Mouse (Mus musculus) monocyte, adult 2 months (primary cell): ENCODE results near the gene Cd164.

ENCODE experiments used
- DNase-seq, 2 experiments: peaks; one replicate each; pipeline ENCODE4 v3.0.0; 2022; ENCODE audit warnings: low spot score in 2 of 2, low read depth in 1 of 2

Cd164 gene

DNA sequence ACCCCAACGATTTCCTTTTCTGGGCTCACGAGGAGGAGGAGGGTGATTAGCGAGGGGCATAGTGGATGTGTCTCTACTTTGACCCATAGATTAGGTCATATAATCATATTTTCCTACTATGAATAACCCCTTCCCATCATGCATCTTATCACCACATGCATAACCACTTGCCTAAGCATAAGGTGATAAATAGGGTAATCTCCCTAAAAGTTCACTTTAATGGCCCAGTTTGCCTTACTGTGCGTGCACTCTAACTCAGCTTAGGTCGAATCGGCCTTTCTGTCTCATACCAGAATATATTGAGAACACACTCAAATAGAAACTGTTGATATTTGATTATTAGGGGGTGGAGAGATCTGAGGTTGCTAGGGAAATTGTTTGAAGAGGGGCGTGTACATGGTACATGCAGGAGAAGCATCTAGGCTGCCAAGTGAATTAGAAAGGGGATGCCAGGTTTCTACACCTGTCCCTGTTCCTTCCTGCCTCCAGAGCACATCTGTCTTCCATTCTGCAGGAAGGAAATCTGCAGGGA, 26.1 kb downstream of the Cd164 start:
- DNase-seq, result no peak

GRCm38 (mm10) chr10:41546396-41547165, 27.4 kb downstream of the Cd164 start:
- DNase-seq, result no peak

GRCm38 (mm10) chr10:41550711-41551110, 31.5 kb downstream of the Cd164 start:
- no peak for DNase-seq

- no peak for DNase-seq
Measured at GRCm38 (mm10) chr10:41552319-41552718, 33.1 kb downstream of the Cd164 start.

DNA sequence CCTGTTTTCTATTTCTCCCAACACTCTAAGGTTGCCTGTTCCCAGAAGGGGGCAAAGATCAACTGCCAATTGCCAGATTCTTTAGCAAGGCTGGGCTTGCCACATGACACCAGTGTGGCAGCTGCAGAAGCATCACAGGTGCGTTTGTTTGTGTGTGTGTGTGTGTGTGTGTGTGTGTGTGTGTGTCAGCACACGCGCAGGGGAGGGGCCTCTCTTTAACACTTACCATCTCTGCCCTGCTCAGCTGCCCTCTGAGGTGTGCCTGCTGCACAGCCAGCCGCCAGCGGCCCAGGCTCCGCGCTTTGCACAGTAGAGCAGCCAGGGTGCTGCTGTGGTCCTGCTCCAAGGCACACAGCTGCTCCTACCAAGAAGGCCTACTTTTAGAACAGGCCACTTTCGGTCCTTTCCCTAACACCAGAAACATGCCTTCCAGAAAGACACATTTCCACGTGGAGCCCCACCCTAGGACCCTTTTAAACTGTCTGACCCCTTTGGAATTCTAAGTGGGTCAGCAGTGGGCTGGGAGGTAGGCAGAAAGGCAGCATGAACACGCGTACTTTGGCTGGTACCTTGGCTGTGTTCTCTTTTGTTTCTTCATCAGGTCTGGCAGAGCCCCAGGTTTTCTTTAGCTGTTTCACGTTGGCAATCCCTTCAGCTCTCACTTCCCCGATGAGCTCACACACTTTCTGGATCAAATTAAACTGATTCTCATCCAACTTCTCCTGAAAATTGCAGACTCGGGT, 33.8 kb downstream of the Cd164 start:
- no peak for DNase-seq

DNA sequence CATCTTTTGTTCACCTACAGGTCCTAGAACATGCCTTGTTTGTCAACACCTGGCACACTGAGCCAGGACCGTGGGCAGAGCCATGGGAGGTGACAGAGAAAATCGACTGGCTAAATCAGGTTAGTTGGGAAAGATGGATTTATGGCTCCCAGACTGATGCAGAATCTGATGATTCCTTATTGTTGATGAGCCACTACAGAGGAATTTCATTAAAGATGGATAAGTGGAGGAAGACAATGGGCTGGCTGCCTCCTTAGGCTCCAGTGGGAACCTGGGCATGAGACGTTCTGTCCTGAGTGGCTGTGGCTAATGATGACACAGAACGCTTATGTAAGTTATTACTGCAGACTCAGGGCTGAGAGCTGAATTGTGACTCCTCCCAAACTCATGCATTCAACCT, 34.5 kb downstream of the Cd164 start:
- no peak for DNase-seq

DNA sequence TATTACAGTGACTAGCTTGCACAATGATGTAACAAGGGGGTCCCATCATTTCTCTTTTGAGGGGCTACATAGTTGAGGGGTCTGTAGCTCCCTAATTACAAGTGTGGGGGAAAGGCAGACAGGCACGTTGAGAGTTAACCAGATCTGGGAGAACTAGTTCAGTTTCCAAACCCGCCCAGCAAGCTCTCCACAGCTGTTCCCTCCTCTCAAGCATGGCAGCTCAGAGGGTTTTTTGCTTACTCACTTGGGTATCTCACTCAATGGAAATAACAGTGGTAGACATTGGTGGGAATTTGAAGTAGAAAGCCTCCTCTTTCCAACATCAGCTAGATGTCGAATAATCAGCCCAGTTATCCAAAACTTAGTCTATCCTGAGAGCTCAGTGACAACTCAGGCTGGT, 35.9 kb downstream of the Cd164 start:
- DNase-seq, result no peak

DNA sequence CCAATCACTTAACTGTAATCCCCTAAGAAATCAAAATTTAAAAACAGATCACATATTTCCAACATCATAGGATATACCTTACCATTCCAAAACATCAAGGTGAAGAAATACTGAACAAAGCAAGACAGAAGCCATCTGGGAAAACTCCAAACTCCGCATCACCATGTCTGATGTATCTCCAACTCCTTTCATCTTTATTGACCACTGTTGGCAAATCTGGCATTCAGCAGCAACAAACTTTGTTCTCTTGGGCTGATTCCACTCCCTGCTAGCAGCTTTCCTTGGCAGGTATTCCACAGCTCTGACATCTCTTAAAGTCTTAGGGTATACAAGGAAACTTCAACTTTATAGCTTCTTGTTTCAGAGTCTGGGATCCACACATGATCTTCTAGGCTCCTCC, 39.2 kb downstream of the Cd164 start:
- no peak for DNase-seq

DNA sequence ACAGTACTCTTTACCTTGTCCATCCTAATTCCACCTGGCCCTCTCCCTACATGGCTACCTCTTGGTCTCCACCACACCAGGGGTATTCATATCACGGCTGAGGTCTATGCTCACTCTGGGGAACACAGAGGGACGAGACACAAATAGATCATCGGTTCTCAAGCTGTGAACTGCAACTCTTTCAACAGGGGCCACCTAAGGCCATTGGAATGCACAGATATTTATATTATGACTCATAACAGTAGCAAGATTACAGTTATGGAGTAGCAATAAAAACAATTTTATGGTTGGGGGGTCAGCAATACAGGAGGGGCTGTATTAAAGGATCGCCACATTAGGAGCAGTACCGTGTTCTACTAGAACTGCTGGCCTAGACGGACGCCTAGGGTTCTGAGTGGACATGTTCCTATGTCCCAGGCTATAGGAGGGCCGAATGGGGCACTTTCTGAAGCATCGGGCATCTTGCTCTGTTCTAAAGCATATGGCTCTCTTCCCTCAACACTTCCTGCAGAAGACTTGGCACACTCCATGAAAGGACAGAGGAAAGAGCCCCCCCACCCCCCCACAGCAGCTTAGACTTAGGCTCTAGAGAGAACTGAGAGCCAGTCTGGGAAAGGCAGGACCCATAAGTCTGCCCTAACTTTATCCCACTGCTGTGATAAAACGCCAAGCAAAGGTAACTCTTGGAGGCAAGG, 42.6 kb downstream of the Cd164 start:
- DNase-seq, result no peak

- DNase-seq, result no peak
Measured at GRCm38 (mm10) chr10:41565141-41565540, 45.9 kb downstream of the Cd164 start.

- DNase-seq, result no peak
Measured at GRCm38 (mm10) chr10:41568306-41568705, 49.1 kb downstream of the Cd164 start.

GRCm38 (mm10) chr10:41571065-41571464, 51.9 kb downstream of the Cd164 start:
- peak; percentile 29 to 38 for DNase-seq

GRCm38 (mm10) chr10:41572274-41572673, 53.1 kb downstream of the Cd164 start:
- no peak for DNase-seq

GRCm38 (mm10) chr10:41573190-41573589, 54.0 kb downstream of the Cd164 start:
- DNase-seq, result peak; percentile 54 to 60

GRCm38 (mm10) chr10:41575451-41576327, 56.5 kb downstream of the Cd164 start:
- no peak for DNase-seq

- no peak for DNase-seq
Measured at GRCm38 (mm10) chr10:41576328-41576833, 57.2 kb downstream of the Cd164 start.

DNA sequence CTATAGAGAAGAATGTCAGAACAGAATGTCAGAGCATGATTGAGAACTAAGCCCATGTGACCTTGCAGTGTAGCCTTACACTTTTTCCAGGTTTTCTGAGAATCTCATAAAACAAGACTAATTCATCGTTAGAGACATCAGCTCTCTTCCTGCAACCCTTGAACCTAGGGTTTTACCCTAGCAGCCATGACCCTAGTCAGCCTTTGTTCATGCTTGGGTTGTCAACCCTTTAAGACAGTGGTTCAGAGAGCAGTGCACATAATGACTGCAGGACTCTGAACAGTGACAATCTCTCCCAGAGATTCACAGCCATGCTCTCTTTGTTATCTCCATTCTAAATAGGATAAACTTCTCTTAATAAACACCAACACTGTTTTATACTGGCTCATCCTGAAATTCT, 59.3 kb downstream of the Cd164 start:
- no peak for DNase-seq

- DNase-seq, result no peak
Measured at GRCm38 (mm10) chr10:41580441-41580840, 61.2 kb downstream of the Cd164 start.
